Mouse (Mus musculus) B cell, adult 2 months (primary cell): ENCODE measurements around the gene Tnip2.

Experiments
- DNase-seq, 2 experiments: peaks; one replicate each; pipeline ENCODE4 v3.0.0; 2022

The Tnip2 gene

GRCm38 (mm10) chr5:34461294-34461693, 52.5 kb downstream of the Tnip2 start:
- no peak for DNase-seq

- DNase-seq = no peak
Observed at GRCm38 (mm10) chr5:34458994-34459393, 54.8 kb downstream of the Tnip2 start.

- no peak for DNase-seq
Observed at GRCm38 (mm10) chr5:34446207-34446606, 67.6 kb downstream of the Tnip2 start.
